Mouse (Mus musculus): ENCODE data around the gene Rbmxl2.
A peak's percentile ranks its signal among the peaks of the same experiment; 100 is the strongest.

Rbmxl2 gene

DNA sequence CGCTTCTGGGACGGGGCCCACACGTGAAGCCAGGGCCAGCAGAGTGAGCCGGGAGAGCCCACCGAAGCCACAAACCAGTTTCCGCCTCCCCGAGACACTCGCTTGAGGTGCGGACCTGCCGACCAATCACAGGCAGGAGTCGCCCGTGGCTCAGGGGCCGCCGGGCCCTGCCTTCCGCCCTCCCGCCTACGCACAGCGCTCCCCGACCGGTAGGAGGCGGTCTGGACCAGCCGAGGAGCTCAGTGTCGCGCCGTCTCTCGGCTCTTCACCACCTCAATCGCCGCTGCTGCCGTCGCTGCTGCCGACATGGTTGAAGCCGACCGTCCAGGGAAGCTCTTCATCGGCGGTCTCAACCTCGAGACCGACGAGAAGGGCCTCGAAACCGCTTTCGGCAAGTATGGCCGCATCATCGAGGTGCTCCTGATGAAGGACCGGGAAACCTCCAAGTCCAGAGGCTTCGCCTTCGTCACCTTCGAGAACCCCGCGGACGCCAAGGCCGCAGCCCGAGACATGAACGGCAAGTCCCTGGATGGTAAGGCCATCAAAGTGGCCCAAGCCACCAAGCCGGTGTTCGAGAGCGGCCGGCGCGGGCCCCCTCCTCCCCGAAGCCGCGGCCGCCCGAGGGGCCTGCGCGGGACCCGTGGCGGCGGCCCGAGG lies at the start of gene Rbmxl2:
TSS of gene Rbmxl2 (plus strand) at position 242 of the 657 bp plus-strand sequence.
- Histone ChIP-seq H3K4me3 (replicated peaks; ENCODE audit: low read length) (peak within 1 kb of the TSS; percentile 90), H3K27me3 (ENCODE audit: insufficient read depth, low read length) (no peaks in the 10 kb centered on the region), H3K9me3 (ENCODE audit: low read length) (peaks cover 23% of the 10 kb centered on the region), H3K4me1 (replicated peaks; ENCODE audit: low read depth, low read length) (peaks cover 37% of the 10 kb centered on the region), H3K36me3 (ENCODE audit: insufficient read depth, low read length) (peaks cover 33% of the 10 kb centered on the region)
- TF ChIP-seq NANOG (IDR thresholded peaks at IDR 0.05; ENCODE audit: borderline replicate concordance, low read length) (no peak), CTCF (conservative IDR thresholded peaks at IDR 0.05; ENCODE audit: low read length) (no peak), POU5F1 (IDR thresholded peaks at IDR 0.05; ENCODE audit: borderline replicate concordance, low read length) (no peak)

- TF ChIP-seq NANOG (IDR thresholded peaks at IDR 0.05; ENCODE audit: borderline replicate concordance, low read length) = no peak
- no peak for TF ChIP-seq CTCF (conservative IDR thresholded peaks at IDR 0.05; ENCODE audit: low read length)
- no peak for TF ChIP-seq POU5F1 (IDR thresholded peaks at IDR 0.05; ENCODE audit: borderline replicate concordance, low read length)
- H3K36me3 ChIP-seq (ENCODE audit: insufficient read depth, low read length) = no peaks in the 10 kb centered on the region
- no peaks in the 10 kb centered on the region for H3K27me3 ChIP-seq (ENCODE audit: insufficient read depth, low read length)
- H3K9me3 ChIP-seq (ENCODE audit: low read length) = no peaks in the 10 kb centered on the region
- H3K4me1 ChIP-seq (replicated peaks; ENCODE audit: low read depth, low read length) = 0 out of 2 replicates have a peak, but pooled peaks cover 5% of the 10 kb centered on the region
- peak within 1 kb of the TSS; percentile 17; the same call in 1 of the 2 replicates for H3K4me3 ChIP-seq (replicated peaks; ENCODE audit: low read length)
These were observed 42.6 kb upstream of the Rbmxl2 start, which contains the start of gene Nlrp14 for GRCm38 (mm10) chr7:107166690-107167089. Gene Nlrp14 (plus strand): TSS chr7:107166990.

DNA sequence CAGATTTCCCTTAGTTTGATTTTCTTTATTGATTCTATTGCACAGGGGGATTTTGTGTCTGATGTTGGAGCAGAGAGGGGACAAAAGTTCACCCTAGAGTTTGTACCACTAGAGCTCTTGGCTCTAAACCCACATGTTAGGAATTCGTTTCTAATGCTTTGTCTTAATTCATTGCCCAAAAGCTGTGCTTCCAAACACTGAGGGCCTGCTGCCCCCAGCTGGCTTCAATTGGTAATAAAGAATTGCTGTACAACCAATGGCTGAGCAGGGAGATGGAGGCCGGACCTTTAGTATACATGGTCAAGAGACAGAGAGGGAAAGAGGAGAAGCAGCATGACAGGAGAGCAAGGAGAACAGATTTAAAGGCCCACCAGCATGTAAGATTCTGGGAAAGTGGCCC lies 28.8 kb upstream of the Rbmxl2 start:
- Histone ChIP-seq H3K36me3 (ENCODE audit: insufficient read depth, low read length) (no peaks in the 10 kb centered on the region), H3K4me1 (replicated peaks; ENCODE audit: low read depth, low read length) (no peaks in the 10 kb centered on the region), H3K4me3 (replicated peaks; ENCODE audit: low read length) (no peak overlapping the region), H3K27me3 (ENCODE audit: insufficient read depth, low read length) (no peaks in the 10 kb centered on the region), H3K9me3 (ENCODE audit: low read length) (peaks cover 7% of the 10 kb centered on the region; the same call in 1 of the 2 replicates)
- no peak for TF ChIP-seq POU5F1 (IDR thresholded peaks at IDR 0.05; ENCODE audit: borderline replicate concordance, low read length)
- no peak for TF ChIP-seq CTCF (conservative IDR thresholded peaks at IDR 0.05; ENCODE audit: low read length)
- TF ChIP-seq NANOG (IDR thresholded peaks at IDR 0.05; ENCODE audit: borderline replicate concordance, low read length) = no peak

GRCm38 (mm10) chr7:107201817-107202216 lies 7.4 kb upstream of the Rbmxl2 start:
- Histone ChIP-seq H3K27me3 (ENCODE audit: insufficient read depth, low read length) (no peaks in the 10 kb centered on the region), H3K36me3 (ENCODE audit: insufficient read depth, low read length) (0 out of 2 replicates have a peak, but pooled peaks cover 6% of the 10 kb centered on the region), H3K9me3 (ENCODE audit: low read length) (peaks cover 19% of the 10 kb centered on the region), H3K4me1 (replicated peaks; ENCODE audit: low read depth, low read length) (peaks cover 5% of the 10 kb centered on the region), H3K4me3 (replicated peaks; ENCODE audit: low read length) (no peak overlapping the region)
- TF ChIP-seq POU5F1 (IDR thresholded peaks at IDR 0.05; ENCODE audit: borderline replicate concordance, low read length) (no peak), CTCF (conservative IDR thresholded peaks at IDR 0.05; ENCODE audit: low read length) (no peak), NANOG (IDR thresholded peaks at IDR 0.05; ENCODE audit: borderline replicate concordance, low read length) (no peak)

- H3K9me3 ChIP-seq (ENCODE audit: low read length) = peaks cover 23% of the 10 kb centered on the region
- no peak overlapping the region for H3K4me3 ChIP-seq (replicated peaks; ENCODE audit: low read length)
- H3K4me1 ChIP-seq (replicated peaks; ENCODE audit: low read depth, low read length) = peaks cover 25% of the 10 kb centered on the region
- no peak for TF ChIP-seq CTCF (conservative IDR thresholded peaks at IDR 0.05; ENCODE audit: low read length)
- peak; percentile 45; the same call in 1 of the 2 replicates for TF ChIP-seq POU5F1 (IDR thresholded peaks at IDR 0.05; ENCODE audit: borderline replicate concordance, low read length)
- peak; percentile 84 for TF ChIP-seq NANOG (IDR thresholded peaks at IDR 0.05; ENCODE audit: borderline replicate concordance, low read length)
- H3K27me3 ChIP-seq (ENCODE audit: insufficient read depth, low read length) = no peaks in the 10 kb centered on the region
- peaks cover 22% of the 10 kb centered on the region for H3K36me3 ChIP-seq (ENCODE audit: insufficient read depth, low read length)
These were observed 1.4 kb upstream of the Rbmxl2 start for GRCm38 (mm10) chr7:107207843-107208242.

GRCm38 (mm10) chr7:107210126-107210576 lies 906 bp downstream of the Rbmxl2 start:
- peaks cover 42% of the 10 kb centered on the region for H3K4me1 ChIP-seq (replicated peaks; ENCODE audit: low read depth, low read length)
- peaks cover 38% of the 10 kb centered on the region for H3K36me3 ChIP-seq (ENCODE audit: insufficient read depth, low read length)
- no peaks in the 10 kb centered on the region for H3K27me3 ChIP-seq (ENCODE audit: insufficient read depth, low read length)
- peak overlapping the region; percentile 90 for H3K4me3 ChIP-seq (replicated peaks; ENCODE audit: low read length)
- TF ChIP-seq POU5F1 (IDR thresholded peaks at IDR 0.05; ENCODE audit: borderline replicate concordance, low read length) (no peak), NANOG (IDR thresholded peaks at IDR 0.05; ENCODE audit: borderline replicate concordance, low read length) (no peak), CTCF (conservative IDR thresholded peaks at IDR 0.05; ENCODE audit: low read length) (no peak)
- peaks cover 21% of the 10 kb centered on the region for H3K9me3 ChIP-seq (ENCODE audit: low read length)

DNA sequence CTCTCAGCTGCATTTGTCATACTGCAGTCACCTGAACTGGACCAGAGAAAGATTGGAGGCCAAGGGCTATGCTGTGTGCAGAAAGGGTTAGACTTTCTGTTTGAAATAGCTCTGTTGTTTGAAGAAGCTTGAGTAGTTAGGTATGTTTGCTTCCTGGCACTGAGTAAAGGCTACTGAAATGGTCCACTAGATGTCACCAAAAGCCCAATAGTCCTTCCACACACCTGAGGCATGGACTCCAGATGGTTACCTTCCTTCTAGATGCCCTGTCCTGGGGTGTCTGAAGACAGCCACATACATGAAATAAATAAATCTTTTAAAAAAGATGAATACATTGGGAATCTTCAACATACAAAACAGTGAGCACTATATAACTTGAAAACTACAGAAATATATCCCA lies 6.5 kb downstream of the Rbmxl2 start:
- no peak overlapping the region for H3K4me3 ChIP-seq (replicated peaks; ENCODE audit: low read length)
- TF ChIP-seq CTCF (conservative IDR thresholded peaks at IDR 0.05; ENCODE audit: low read length) (peak; percentile 25; the same call in 1 of the 2 replicates), POU5F1 (IDR thresholded peaks at IDR 0.05; ENCODE audit: borderline replicate concordance, low read length) (no peak)

GRCm38 (mm10) chr7:107216845-107217244 lies 7.6 kb downstream of the Rbmxl2 start:
- Histone ChIP-seq H3K9me3 (ENCODE audit: low read length) (no peaks in the 10 kb centered on the region), H3K36me3 (ENCODE audit: insufficient read depth, low read length) (peaks cover 61% of the 10 kb centered on the region), H3K4me3 (replicated peaks; ENCODE audit: low read length) (no peak overlapping the region), H3K4me1 (replicated peaks; ENCODE audit: low read depth, low read length) (peaks cover 33% of the 10 kb centered on the region), H3K27me3 (ENCODE audit: insufficient read depth, low read length) (no peaks in the 10 kb centered on the region)
- TF ChIP-seq NANOG (IDR thresholded peaks at IDR 0.05; ENCODE audit: borderline replicate concordance, low read length) = no peak
- peak; percentile 50 for TF ChIP-seq CTCF (conservative IDR thresholded peaks at IDR 0.05; ENCODE audit: low read length)

More for the DNA sequence above, 6.5 kb downstream of the Rbmxl2 start:
- H3K36me3 ChIP-seq (ENCODE audit: insufficient read depth, low read length) = peaks cover 68% of the 10 kb centered on the region
- H3K27me3 ChIP-seq (ENCODE audit: insufficient read depth, low read length) = no peaks in the 10 kb centered on the region
- peaks cover 41% of the 10 kb centered on the region for H3K4me1 ChIP-seq (replicated peaks; ENCODE audit: low read depth, low read length)
- no peaks in the 10 kb centered on the region for H3K9me3 ChIP-seq (ENCODE audit: low read length)

Measured in E14TG2a.4 (cell line).